Mouse (Mus musculus) myocyte (in vitro differentiated cells): ENCODE measurements around the gene Sox1. TPM values are rescaled to one million over a fixed set of nuclear protein-coding genes. Genes with fewer than 3 reads are reported as not detected.

Experiments
- H3K27me3 ChIP-seq: one replicate; pipeline ENCODE4 v1.6.1; 2011; ENCODE audit not compliant: control insufficient read depth, insufficient read depth, insufficient read length
- H3K36me3 ChIP-seq: one replicate; pipeline ENCODE4 v1.6.1; 2011; ENCODE audit not compliant: control insufficient read depth, insufficient read depth
- H3K4me2 ChIP-seq: one replicate; pipeline ENCODE4 v1.6.1; 2011; ENCODE audit warnings: low read depth, control low read depth
- H3K4me3 ChIP-seq: one replicate; pipeline ENCODE4 v1.5.1; 2011; ENCODE audit warnings: mild to moderate bottlenecking, control low read depth, moderate library complexity
- H3K79me2 ChIP-seq: one replicate; pipeline ENCODE4 v1.6.1; 2011; ENCODE audit not compliant: control insufficient read depth, insufficient read depth
- H3ac ChIP-seq: one replicate; pipeline ENCODE4 v1.6.1; 2011; ENCODE audit not compliant: control insufficient read depth, insufficient read length
- CEBPB ChIP-seq: IDR thresholded peaks from 2 replicates; pipeline ENCODE4 v1.6.1; 2011; ENCODE audit warnings: mild to moderate bottlenecking, moderate library complexity; ENCODE audit not compliant: poor library complexity, insufficient read depth, severe bottlenecking
- E2F4 ChIP-seq: IDR thresholded peaks from one replicate; pipeline ENCODE4 v1.6.1; 2011; ENCODE audit warnings: mild to moderate bottlenecking, control low read depth, moderate library complexity; ENCODE audit not compliant: insufficient read depth
- MAX ChIP-seq: IDR thresholded peaks from one replicate; pipeline ENCODE4 v1.6.1; 2011; ENCODE audit warnings: low read depth, mild to moderate bottlenecking, control low read depth
- MYOD1 ChIP-seq, 3 experiments: IDR thresholded peaks; one replicate each; pipeline ENCODE4 v1.6.1; 2011; ENCODE audit warnings: control low read depth in 2 of 3, low read depth in 2 of 3, mild to moderate bottlenecking in 2 of 3, moderate library complexity in 1 of 3; ENCODE audit not compliant: insufficient read length in 2 of 3, control insufficient read depth in 1 of 3
- MYOG ChIP-seq, 3 experiments: IDR thresholded peaks; one replicate each; pipeline ENCODE4 v1.6.1; 2011; ENCODE audit warnings: control low read depth in 2 of 3, low read depth in 2 of 3, mild to moderate bottlenecking in 2 of 3; ENCODE audit not compliant: insufficient read length in 2 of 3, control insufficient read depth in 1 of 3, insufficient read depth in 1 of 3
- POLR2A ChIP-seq: IDR thresholded peaks from one replicate; pipeline ENCODE4 v1.6.1; 2011; ENCODE audit warnings: low read depth, mild to moderate bottlenecking, control low read depth, moderate library complexity; ENCODE audit not compliant: insufficient read length
- POLR2AphosphoS2 ChIP-seq: IDR thresholded peaks from one replicate; pipeline ENCODE4 v1.6.1; 2011; ENCODE audit warnings: low read depth, control low read depth; ENCODE audit not compliant: insufficient read length
- REST ChIP-seq: IDR thresholded peaks from one replicate; pipeline ENCODE4 v1.6.1; 2011; ENCODE audit warnings: mild to moderate bottlenecking, control low read depth, moderate library complexity; ENCODE audit not compliant: insufficient read depth, insufficient read length
- SRF ChIP-seq: IDR thresholded peaks from one replicate; pipeline ENCODE4 v1.6.1; 2011; ENCODE audit warnings: low read depth; ENCODE audit not compliant: control insufficient read depth, insufficient read length
- TCF12 ChIP-seq: IDR thresholded peaks from one replicate; pipeline ENCODE4 v1.6.1; 2011; ENCODE audit warnings: mild to moderate bottlenecking, control low read depth; ENCODE audit not compliant: poor library complexity, insufficient read depth, severe bottlenecking
- TCF3 ChIP-seq: IDR thresholded peaks from one replicate; pipeline ENCODE4 v1.6.1; 2011; ENCODE audit warnings: low read depth, control low read depth; ENCODE audit not compliant: insufficient read length
- USF1 ChIP-seq: IDR thresholded peaks from one replicate; pipeline ENCODE4 v1.6.1; 2011; ENCODE audit warnings: low read depth, mild to moderate bottlenecking, control low read depth, moderate library complexity
- polyA plus RNA-seq: library from polyadenylated mRNA; unstranded; fragments of >200 nt; fragmentation: generic; extraction: Trizol; gene quantifications from one replicate; pipeline ENCODE4 v1.2.1, GENCODE M21; 2012; ENCODE audit warnings: missing spikeins

The Sox1 gene
- polyA plus RNA-seq, 1 experiment, result not detected

DNA sequence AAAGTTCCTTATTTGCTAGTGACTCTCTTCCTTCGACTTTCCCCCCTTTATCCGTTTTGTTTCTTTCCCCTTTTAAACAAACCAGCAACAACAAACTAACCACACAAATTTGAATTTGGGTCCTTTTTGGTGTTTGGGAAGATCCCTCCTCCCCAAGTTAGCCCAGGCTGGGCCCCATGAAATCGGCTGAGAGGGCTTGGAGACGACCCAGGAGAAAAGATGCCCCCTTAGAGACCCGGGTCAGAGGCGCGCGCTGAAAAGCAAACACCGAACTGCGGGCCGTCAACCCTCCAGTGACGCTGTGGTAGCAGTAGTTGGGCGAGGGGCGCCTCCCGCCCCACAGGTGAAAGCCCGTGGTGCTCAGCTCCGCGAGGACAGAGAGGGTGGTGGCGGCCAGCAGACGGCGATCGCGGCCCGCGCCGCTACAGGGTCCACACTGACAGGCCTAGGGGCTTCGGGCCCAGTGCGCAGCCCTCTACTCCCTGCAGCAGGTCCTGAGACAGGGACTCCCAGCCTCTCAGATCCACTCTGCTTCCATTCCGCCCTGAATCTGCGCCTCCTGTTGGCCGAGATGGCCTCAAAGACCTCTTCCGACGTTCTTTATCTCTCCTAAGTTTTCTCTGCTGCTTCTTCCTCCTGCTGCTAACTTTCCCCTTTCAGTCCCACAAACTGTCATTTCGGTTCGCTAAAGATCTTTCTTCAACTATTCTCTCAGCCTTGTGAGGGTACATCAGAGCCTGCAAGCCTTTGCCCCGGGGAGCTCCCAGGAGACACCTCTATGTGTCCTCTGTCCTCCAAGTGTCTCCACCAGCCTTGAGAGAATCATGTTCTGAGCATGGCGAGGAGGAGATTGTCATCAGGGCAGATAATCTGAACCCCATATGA, 3.5 kb upstream of the Sox1 start:
- Histone ChIP-seq H3ac (no peak overlapping the region), H3K4me2 (no peak overlapping the region), H3K27me3 (peaks cover 61% of the 10 kb centered on the region), H3K4me3 (no peak overlapping the region), H3K36me3 (no peaks in the 10 kb centered on the region), H3K79me2 (no peaks in the 10 kb centered on the region)
- TF ChIP-seq E2F4 (no peak), CEBPB (no peak), POLR2A (no peak), MAX (no peak), MYOD1 (IDR thresholded peaks at IDR 0.05; ENCODE audit: control insufficient read depth in 1 of 3, insufficient read length in 2 of 3, low read depth in 2 of 3) (no peak), TCF3 (no peak), TCF12 (no peak), MYOG (IDR thresholded peaks at IDR 0.05; ENCODE audit: control insufficient read depth in 1 of 3, insufficient read depth in 1 of 3, insufficient read length in 2 of 3, low read depth in 2 of 3) (no peak)

DNA sequence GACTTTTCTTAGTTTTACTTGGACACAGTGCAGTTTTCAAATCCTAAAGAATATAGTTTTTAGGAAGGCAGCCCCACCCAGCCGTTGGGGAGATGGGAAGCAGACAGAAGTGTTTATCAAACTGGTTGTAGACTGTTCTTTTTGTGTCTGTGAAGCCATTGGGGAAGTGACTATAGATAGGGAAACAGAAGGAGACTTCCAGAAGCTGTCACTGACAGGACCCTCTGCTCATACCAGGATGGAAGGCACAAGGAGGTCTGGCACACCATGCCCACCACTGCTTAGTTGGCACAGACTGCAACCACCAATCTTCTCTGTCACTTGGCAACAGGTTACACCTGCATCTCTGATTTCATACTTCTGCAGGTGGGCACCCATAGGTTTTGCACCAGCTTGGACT, 2.3 kb upstream of the Sox1 start:
- H3ac ChIP-seq, result no peak overlapping the region
- H3K79me2 ChIP-seq, result no peaks in the 10 kb centered on the region
- H3K36me3 ChIP-seq, result no peaks in the 10 kb centered on the region
- no peak overlapping the region for H3K4me3 ChIP-seq
- no peak overlapping the region for H3K4me2 ChIP-seq
- H3K27me3 ChIP-seq, result peaks cover 63% of the 10 kb centered on the region
- TF ChIP-seq TCF3 (no peak), REST (no peak), E2F4 (no peak), MAX (no peak), SRF (no peak), POLR2A (no peak), TCF12 (no peak), MYOG (IDR thresholded peaks at IDR 0.05; ENCODE audit: control insufficient read depth in 1 of 3, insufficient read depth in 1 of 3, insufficient read length in 2 of 3, low read depth in 2 of 3) (no peak), POLR2AphosphoS2 (no peak), USF1 (no peak), CEBPB (no peak), MYOD1 (IDR thresholded peaks at IDR 0.05; ENCODE audit: control insufficient read depth in 1 of 3, insufficient read length in 2 of 3, low read depth in 2 of 3) (no peak)

- Histone ChIP-seq H3K4me2 (no peak overlapping the region), H3K36me3 (no peaks in the 10 kb centered on the region), H3ac (no peak overlapping the region), H3K4me3 (no peak overlapping the region), H3K27me3 (peaks cover 57% of the 10 kb centered on the region), H3K79me2 (no peaks in the 10 kb centered on the region)
- TF ChIP-seq TCF12, result no peak
Observed at GRCm38 (mm10) chr8:12394385-12395000, 602 bp upstream of the Sox1 start.

DNA sequence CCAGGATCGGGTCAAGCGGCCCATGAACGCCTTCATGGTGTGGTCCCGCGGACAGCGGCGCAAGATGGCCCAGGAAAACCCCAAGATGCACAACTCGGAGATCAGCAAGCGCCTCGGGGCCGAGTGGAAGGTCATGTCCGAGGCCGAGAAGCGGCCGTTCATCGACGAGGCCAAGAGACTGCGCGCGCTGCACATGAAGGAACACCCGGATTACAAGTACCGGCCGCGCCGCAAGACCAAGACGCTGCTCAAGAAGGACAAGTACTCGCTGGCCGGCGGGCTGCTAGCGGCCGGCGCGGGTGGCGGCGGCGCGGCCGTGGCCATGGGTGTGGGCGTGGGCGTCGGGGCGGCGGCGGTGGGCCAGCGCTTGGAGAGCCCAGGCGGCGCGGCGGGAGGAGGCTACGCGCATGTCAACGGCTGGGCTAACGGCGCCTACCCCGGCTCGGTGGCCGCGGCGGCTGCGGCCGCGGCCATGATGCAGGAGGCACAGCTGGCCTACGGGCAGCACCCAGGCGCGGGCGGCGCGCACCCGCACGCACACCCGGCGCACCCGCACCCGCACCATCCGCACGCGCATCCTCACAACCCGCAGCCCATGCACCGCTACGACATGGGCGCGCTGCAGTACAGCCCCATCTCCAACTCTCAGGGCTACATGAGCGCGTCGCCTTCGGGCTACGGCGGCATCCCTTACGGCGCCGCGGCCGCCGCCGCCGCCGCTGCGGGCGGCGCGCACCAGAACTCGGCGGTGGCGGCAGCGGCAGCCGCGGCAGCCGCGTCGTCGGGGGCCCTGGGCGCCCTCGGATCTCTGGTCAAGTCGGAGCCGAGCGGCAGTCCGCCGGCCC, 1.6 kb downstream of the Sox1 start:
- Histone ChIP-seq H3K79me2 (no peaks in the 10 kb centered on the region), H3K27me3 (peaks cover 49% of the 10 kb centered on the region), H3ac (no peak overlapping the region), H3K36me3 (no peaks in the 10 kb centered on the region), H3K4me2 (no peak overlapping the region), H3K4me3 (no peak overlapping the region)
- no peak for TF ChIP-seq E2F4
- TF ChIP-seq TCF3, result no peak
- no peak for TF ChIP-seq CEBPB
- TF ChIP-seq REST, result no peak

DNA sequence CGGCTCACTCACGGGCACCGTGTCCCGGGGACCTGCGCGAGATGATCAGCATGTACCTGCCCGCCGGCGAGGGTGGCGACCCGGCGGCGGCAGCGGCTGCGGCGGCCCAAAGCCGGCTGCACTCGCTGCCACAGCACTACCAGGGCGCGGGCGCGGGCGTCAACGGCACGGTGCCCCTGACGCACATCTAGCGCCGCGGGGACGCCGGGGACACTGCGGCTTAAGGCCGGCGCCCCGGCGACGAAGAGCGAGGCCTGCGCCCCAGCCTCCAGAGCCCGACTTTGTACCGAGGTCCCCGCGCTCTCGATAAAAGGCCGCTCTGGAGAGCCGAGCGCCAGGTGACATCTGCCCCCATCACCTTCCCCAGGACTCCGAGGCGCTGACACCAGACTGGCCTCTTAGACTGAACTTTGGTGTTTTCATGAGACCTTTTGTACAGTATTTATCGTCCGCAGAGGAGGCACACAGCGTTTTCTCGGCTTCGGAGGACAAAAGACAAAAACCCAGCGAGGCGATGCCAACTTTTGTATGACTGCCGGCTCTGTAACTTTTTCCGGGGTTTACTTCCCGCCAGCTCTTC, 2.3 kb downstream of the Sox1 start:
- H3K79me2 ChIP-seq, result no peaks in the 10 kb centered on the region
- H3K36me3 ChIP-seq, result no peaks in the 10 kb centered on the region
- H3K4me2 ChIP-seq, result no peak overlapping the region
- no peak for TF ChIP-seq TCF12
- no peak for TF ChIP-seq REST
- no peak for TF ChIP-seq MAX
- no peak for TF ChIP-seq POLR2AphosphoS2
- no peak for TF ChIP-seq MYOG (IDR thresholded peaks at IDR 0.05; ENCODE audit: control insufficient read depth in 1 of 3, insufficient read depth in 1 of 3, insufficient read length in 2 of 3, low read depth in 2 of 3)
- TF ChIP-seq SRF, result no peak
- TF ChIP-seq CEBPB, result no peak
- no peak for TF ChIP-seq TCF3
- no peak for TF ChIP-seq POLR2A
- peaks cover 49% of the 10 kb centered on the region for H3K27me3 ChIP-seq
- H3K4me3 ChIP-seq, result no peak overlapping the region
- no peak overlapping the region for H3ac ChIP-seq
